Mouse (Mus musculus): Measurements from ENCODE around the gene Myom1.

Gene Myom1

DNA sequence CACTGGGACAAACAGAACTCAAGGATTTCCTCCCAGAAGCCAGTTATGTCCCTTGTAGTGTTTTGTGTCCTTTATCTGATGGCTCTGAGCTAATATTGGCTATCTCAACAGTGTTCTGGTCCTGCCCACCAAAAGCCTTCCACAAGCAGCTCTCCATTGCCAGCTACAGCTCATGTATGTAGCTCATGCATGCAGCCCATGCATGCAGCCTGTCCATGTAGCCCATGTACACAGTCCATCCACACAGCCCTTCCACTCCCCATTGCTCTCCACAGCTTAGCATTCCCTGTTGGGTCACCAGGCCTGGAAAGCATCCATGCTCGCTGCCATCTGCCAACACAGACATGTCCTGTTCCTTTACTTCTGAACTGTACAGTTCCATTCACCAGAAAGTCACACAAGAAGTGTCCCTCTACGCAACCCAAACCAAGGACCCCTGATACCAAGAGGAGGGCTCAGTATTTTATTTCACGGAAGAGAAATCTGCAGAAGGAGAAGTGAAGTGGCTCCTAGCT lies 132.1 kb downstream of the Myom1 start:
- ChIA-PET POLR2A (no interaction called here), CTCF (interaction anchor here in 1 of 4 experiments (0.5 kb wide), 1 partner anchor 704 kb away, joined by 3 read pairs; no protein-coding TSS in a partner anchor)

DNA sequence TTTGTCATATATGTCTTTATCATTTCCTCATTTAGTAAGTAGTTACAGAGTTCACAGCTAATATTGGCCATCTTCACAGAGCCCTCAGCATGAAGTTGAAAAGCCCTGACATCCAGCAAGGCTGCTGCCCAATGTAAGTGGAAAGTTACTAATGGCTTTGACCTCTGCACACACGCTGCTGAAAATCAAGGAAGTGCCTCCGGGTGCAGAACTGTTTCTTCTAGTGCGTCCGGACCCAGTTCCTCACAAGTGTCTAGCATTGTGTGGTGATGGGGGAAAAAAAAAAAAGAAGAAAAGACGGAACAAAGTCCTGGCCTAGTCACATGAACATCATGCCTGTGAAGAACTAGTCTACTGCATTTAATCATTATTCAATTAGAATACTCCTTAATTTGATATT lies 132.7 kb downstream of the Myom1 start:
- CTCF ChIA-PET, result no interaction called here

DNA sequence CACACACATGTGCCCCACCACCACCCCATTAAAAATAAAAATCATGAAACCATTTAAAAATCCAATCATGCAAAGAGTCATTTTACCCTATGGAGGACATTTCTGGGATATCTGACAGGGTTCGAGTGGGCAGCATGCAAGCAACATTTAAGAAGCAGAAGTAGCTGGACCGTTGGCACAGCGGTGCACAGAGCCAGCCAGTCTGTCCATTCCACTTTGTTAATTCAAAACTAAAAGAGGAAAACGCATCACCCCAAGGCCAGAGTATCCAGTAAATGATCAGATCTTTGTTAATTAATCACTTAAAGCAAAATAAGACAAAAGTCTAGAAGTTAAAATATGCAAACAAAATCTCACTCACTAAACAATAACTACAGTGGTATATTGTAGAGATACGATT lies 133.4 kb downstream of the Myom1 start:
- POLR2A ChIA-PET, result no interaction called here
- CTCF ChIA-PET, result no interaction called here

More for the DNA sequence above, 132.7 kb downstream of the Myom1 start:
- POLR2A ChIA-PET, result no interaction called here

DNA sequence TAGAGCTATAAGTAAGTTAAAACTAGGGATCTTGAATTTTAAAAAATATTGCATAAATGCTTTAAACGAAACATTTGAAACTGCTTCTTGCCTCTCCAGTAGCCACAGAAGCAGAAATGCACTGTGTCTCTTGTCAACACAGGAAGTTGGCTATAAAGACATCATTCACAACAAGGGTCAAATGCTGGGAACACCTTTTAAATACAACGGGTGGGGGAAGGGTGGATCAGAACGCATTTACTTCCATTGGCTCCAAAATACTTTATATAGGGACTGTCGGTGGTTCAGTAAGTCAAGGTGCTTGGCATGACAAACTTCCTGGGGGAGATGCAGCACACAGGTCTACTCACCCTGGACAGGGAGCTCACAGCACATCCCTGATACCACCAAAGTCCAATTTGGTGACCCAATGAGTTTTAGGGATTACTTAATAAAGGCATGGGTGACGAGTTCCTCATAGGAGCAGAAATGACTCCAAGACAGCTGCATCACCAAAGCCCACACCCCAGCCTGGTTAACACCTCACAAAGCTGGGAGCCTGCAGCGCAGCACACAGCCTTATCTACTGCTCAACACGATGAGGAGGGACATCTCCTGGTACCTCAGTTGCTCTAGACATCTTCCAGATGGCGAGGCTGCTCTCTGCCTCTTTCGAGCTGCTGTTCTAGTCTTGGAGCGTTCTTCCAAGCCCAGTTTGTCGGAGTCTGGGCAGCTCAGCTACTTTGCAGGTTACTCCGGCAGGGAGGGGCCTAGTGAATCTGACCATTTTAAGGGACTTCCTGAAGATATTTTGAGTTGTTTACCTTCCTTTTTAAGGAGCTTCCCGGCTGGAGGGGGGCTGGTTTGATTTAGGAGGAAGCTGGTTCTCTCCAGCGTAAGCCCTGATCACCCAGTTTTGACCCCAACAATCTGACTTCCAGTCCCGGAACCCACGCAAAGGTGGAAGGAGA lies 134.2 kb downstream of the Myom1 start:
- ChIA-PET POLR2A (interaction anchor here in 2 of 4 experiments (0.6 to 0.9 kb wide), 3 partner anchors 14 to 173 kb away, joined by 3 to 4 read pairs (median 4); no protein-coding TSS in a partner anchor), CTCF (no interaction called here)

DNA sequence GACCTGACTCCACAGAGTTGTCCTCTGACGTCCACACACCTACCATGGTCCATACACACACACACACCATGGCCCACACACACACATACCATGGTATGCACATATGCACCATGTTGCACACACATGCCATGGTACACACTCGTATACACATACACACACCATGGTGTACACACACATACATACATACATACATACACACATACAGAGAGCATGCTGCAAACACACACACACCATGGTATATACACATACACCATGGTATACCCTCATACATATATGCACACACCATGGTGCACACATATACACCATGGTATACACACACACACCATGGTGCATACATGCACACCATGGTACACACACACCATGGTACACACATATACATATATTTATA lies 134.9 kb downstream of the Myom1 start:
- ChIA-PET CTCF (no interaction called here), POLR2A (interaction anchor here in 2 of 4 experiments (0.6 to 0.8 kb wide), 2 partner anchors 96 to 172 kb away, joined by 3 to 4 read pairs; no protein-coding TSS in a partner anchor)

DNA sequence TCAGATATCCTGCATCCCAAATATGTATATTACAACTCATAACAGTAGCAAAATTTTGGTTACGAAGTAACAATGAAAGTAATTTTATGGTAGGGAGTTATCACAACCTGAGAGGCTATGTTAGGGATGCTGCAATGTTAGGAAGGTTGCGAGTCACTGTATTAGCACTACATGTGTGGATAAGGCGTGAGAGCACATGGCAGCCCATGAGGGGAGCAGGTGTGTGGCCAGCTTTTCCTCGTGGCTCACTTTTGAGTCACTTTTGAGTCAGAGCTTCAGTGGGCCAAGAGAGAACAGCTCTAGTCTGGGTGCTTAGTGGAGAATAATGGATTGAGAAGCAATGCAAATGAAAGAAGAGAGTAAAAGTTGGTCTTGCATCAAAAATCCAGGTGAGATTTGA lies 139.6 kb downstream of the Myom1 start:
- POLR2A ChIA-PET, result no interaction called here
- CTCF ChIA-PET, result no interaction called here

DNA sequence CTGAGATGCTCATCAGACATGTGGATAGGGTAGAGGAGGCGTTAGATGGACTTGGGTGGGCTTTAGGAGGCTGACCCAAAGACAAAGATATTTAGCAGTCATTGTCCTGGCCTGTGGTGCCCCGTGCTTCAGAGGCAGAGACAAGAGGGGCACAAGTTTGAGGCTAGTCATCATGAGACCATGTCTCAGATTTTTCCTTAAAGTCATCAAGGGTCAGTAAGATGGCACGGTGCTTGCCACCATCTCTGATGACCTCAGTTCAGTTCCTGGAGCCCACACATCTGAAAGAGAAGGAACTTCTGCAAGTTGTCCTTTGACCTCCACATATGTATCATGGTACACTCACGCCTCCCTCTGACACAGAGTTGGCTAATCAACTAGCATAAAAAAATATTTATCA lies 140.7 kb downstream of the Myom1 start:
- CTCF ChIA-PET, result no interaction called here

DNA sequence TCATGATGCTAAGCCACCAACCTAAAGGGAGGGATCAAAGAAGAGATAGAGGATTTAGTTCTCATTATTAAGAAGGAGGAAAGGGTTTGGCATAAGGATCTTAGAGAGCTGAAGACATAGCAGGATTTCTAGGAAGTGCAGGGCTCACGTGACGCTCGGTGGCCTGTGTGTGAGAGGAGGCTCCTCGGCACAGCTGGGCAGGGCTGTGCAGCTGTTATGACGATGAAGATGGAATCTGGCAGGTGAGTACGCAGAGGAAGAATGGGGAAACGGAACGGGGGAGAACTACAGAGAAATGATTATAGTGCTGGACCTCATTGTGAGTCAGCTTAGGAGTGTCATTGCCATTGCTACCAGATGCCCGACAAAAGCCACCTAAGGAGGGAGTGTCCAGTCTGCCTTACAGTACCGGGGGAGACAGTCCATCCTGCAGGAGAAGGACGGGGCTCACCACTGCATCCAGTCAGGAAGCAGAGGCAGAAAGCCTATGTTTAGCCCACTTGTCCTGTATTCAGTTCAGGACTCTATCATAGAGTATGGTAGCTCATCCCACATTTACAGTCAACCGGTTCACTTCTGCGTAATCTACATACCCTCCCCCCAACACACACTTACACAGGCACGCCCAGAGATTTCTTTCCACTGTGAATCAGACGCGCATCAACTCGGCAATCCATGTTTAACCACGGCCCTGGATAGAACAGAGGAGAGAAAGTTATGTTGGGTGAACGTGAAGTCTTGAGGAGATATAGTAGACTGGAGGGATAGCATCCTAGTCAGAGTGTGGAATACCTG lies 142.1 kb downstream of the Myom1 start:
- ChIA-PET POLR2A (interaction anchor here in 1 of 4 experiments (0.8 kb wide), 1 partner anchor 1647 kb away, joined by 3 read pairs; no protein-coding TSS in a partner anchor), CTCF (no interaction called here)

More for the DNA sequence above, 140.7 kb downstream of the Myom1 start:
- POLR2A ChIA-PET, result no interaction called here

DNA sequence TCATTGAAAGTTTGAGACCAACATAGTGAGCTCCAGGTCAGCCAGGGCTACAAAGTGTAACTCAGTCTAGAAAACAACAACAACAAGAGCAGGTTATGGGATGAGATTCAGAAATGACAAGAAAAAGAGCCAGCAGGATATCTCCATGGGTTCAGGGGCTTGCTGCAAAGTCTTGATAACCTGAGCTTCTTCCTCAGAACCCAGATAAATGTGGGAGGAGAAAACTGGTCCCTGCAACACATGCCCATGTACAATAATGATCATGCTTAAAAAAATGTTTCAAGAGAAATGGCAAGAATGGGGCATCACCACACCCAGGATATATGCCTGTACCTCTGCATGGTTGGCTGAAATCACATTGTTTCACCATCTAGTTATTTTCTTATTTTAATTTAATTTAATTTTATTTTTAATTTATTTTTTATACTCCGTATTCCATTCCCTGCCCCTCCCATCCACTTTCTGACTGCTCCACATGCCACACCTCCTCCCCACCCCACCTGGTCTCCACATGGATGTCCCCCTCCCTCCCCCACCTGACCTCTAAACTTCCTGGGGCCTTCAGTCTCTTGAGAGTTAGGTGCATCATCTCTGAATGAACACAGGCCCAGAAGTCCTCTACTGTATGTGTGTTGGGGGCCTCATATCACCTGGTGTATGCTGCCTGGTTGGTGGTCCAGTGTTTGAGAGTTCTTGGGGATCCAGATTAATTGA lies 143.0 kb downstream of the Myom1 start:
- ChIA-PET CTCF (no interaction called here), POLR2A (interaction anchor here in 1 of 4 experiments (0.8 kb wide), 1 partner anchor 1646 kb away, joined by 3 read pairs; no protein-coding TSS in a partner anchor)

DNA sequence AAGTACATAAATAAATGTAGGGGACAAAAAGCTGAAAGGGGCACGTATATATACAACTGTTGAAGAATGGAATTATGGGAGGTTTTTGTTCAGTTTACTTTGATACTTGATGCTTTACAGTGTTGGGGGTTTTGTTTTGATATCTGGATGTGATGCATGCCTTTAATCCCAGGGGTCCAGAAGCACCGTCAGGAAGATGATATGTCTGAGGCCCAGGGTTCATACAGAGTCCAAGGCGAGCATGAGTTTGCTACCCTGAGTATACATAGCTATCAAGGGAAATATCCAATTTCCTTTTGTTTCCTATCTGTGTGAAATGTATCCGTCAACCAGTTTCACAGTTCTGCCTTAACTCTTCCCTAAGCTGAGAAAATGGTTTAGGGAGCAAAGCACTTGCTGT lies 150.9 kb downstream of the Myom1 start:
- CTCF ChIA-PET, result no interaction called here
- POLR2A ChIA-PET, result interaction anchor here in 1 of 4 experiments (0.6 kb wide), 1 partner anchor 1027 kb away, joined by 3 read pairs; no protein-coding TSS in a partner anchor

DNA sequence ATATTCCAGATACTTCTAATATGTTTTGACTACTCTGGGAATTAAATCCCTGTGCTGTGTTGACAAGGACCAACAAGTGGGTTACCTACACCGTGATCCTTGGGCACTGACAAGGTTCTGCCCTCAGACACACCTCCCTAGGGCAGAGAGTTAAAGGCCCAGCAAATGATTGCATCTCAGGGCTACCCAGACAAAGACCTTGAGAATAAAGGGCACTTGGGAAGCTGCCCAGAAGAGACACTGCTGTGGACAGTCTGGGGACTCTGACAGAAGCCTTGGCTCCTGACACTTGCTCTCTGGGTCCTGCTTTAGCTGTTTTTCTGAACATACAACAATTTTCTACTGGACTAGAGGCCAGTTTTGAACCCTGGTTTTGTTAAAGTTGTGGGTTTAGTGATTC lies 152.8 kb downstream of the Myom1 start:
- ChIA-PET CTCF (interaction anchor here in 1 of 4 experiments (0.6 kb wide), 1 partner anchor 541 kb away, joined by 3 read pairs; no protein-coding TSS in a partner anchor), POLR2A (no interaction called here)

DNA sequence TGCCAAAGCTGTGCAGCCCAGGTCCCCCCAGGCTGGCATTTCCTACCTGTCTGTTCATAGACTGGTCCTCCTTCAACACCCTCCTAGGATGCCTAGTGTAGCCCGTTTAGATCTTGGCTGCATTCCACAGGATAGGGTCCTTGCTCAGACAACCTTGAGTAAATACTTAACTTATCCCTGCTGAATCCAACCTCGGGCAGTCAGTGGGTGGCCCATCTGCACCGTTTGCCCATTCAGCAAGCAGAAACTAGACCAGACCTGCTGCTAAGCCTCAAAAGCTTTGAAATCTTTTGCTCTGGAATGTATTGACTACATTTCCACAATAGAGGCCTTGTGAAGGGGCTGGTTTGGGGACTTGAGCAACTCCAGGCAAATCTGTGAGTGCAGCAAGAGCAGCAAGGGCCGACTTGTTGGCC lies 156.7 kb downstream of the Myom1 start:
- ChIA-PET CTCF (no interaction called here), POLR2A (interaction anchor here in 1 of 4 experiments (0.8 kb wide), 1 partner anchor 24 kb away, joined by 4 read pairs; no protein-coding TSS in a partner anchor)

DNA sequence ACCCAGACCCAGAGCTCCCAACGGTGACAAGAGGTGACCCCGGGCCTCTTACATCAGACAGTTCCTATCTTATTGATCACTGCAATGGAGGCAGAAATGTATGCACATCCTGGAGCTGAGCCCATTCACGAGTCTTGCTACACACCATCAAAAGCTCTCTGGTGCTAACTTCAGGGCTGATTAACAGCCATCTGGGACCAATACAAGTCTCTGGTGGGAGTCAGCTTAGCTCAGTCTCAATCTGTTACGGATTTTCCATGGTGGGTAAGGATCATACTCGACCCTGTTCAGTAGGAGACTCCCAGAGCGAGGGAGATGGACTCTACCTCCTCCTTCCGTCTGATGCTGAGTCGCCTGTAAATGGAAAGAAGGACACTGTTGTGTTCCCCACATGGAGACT lies 157.3 kb downstream of the Myom1 start:
- CTCF ChIA-PET, result no interaction called here
- POLR2A ChIA-PET, result interaction anchor here in 1 of 4 experiments (0.8 kb wide), 1 partner anchor 24 kb away, joined by 4 read pairs; no protein-coding TSS in a partner anchor

DNA sequence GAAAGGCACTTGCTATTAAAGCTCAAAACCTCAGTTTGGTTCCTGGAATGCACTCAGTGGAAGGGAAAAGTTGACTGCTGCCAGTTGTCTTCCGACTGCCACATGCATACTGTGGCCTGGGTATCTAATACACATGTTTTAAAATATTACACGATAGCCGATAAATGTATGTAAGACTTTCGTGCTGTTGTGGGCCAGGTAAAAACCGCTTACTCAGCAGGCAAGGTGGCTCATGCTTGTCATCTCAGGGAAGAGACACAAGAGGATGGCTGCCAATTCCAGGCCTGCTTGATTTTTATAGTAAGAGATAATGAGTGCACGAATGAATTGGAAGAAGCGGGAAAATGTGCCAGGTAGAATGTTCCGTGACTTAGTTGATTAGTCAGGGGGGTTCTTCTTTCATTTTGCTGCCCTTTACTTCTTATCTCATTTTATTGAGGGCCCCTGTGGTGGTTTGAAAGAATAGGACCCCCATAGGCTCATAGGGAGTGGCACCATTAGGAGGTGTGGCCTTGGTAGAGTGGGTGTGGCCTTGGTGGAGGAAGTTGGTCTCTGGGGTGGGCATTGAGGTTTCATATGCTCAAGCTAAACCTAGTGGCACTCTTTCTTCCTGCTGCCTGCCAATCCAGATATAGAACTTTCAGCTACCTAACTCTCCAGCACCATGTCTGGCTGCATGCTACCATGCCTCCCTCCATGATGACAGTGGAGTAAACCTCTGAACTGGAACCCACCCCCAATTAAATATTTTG lies 158.0 kb downstream of the Myom1 start:
- ChIA-PET POLR2A (interaction anchor here in 1 of 4 experiments (0.8 kb wide), 1 partner anchor 23 kb away, joined by 4 read pairs; no protein-coding TSS in a partner anchor), CTCF (no interaction called here)

DNA sequence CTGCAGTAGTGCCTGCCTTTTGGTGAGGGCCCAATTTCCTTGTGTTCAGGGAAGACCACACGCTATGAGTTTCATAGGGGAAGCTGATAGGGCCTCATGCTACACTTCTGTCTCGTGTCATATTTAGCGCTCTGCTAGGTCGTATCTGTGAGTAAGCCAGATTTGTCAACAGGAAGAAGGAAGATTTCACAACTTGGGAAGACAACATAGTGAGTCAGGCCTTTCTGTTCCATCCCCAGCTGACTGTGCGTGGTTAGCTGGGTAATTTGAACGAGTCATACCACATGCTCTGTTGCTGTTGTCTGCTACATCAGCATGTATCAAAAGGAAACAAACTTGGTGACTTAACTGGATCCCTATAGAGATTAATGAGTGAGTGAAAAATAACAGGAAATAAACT lies 162.6 kb downstream of the Myom1 start:
- ChIA-PET POLR2A (interaction anchor here in 2 of 4 experiments (0.7 to 1.3 kb wide), 3 partner anchors 18 to 115 kb away, joined by 3 to 4 read pairs (median 3); partner anchors contain the start of gene Lpin2 (in 1 of the 2)), CTCF (no interaction called here)

DNA sequence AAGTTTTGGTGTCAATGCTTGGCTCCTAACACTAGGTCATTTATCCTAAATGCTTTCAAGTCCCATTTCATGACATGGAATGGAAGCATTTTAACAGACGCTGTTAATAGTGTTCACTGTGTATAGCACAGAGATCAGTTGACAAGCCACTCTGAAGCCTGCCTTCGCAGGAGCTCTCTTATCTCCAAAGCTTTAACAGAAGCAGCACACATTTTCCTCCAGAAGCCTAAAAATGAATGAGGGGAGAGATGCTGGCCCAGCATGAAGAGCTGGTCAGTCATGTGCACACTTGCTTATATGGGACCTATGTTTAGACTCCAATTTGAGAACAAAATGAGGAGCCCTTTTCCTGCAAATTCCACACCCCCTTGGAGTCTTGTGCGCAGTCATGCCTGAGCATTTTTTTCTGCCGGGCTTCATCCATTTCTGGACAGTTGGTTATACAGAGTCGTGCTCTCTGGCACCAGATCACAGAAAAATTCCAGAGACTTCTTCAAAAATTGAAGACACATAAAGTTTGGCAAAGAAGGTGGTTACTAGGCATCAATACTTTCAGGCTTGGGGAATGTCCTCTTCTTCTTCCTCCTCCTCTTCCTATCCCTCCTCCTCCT lies 165.9 kb downstream of the Myom1 start:
- POLR2A ChIA-PET, result no interaction called here
- CTCF ChIA-PET, result no interaction called here

DNA sequence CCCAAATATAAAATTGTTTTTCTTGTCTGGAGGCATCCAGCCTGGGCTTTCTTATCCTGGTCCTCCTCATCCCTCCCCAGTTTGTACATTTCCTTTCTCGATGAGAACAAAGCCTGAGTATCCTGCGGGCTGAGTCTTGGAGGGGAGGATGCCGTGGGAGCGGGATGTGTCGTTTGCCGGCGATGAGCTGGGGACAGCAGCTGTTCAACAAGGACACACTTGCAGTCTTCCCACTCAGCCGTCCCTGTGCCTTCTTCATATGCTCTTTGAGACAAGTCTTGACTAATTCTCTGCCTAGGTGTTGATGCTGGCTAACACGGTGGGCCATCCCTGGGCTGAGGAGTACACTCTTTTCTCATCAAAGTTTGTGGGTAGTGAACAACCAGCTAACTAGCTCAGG lies 166.4 kb downstream of the Myom1 start:
- ChIA-PET CTCF (no interaction called here), POLR2A (no interaction called here)

DNA sequence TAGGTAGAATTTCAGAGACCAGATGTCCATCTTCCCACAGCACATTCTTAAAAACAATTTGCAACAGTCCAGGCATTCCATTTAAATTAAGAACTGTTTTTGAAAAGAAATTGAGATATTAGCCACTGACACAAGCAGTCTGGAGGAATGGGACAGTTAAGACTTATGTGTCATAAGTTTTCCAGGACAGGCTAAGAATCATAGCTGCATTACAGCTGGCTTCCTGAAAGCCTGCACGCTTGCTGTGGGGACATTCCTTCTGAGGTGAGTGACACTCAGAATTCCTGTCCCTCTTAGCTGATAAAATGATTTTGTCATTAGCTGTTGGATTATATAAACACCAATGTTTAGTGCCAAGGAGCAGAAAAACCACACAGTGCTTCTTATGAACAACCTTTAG lies 167.2 kb downstream of the Myom1 start:
- CTCF ChIA-PET, result no interaction called here
- POLR2A ChIA-PET, result no interaction called here
